In genomic region chr7:127234777-127235176, GRCm38 (mm10) we compare ENCODE assay signal across 11 mouse cellular contexts. TPM values are rescaled to one million over a fixed set of nuclear protein-coding genes. Genes with fewer than 3 reads are reported as not detected.
DNase-seq lines count a peak whose midpoint lies in the region; ATAC-seq and TF ChIP-seq lines count a peak whose summit lies in the region.
"Had no signal": no experiment of that assay in that cellular context is flagged by ENCODE, and none has a peak within 500 bp of the region (broad histone marks: within the 10 kb centered on the region; RNA-seq: fewer than 3 reads in every experiment).

No protein-coding gene starts in this region.

- no peaks in the 10 kb centered on the region for H3K27me3 ChIP-seq in intestine, embryonic 14.5 days (replicated peaks; ENCODE audit: control insufficient read depth, insufficient read depth, low read length)
- no peaks in the 10 kb centered on the region for H3K27me3 ChIP-seq in intestine, embryonic 15.5 days (replicated peaks)
- H3K27me3 ChIP-seq in E14TG2a.4 (ENCODE audit: insufficient read depth, low read length) = no peaks in the 10 kb centered on the region
- H3K27me3 ChIP-seq in embryonic facial prominence, embryonic 10.5 days (replicated peaks; ENCODE audit: low read depth, poor library complexity, severe bottlenecking) = no peaks in the 10 kb centered on the region
- no peaks in the 10 kb centered on the region for H3K27me3 ChIP-seq in hindbrain, embryonic 15.5 days

- no peaks in the 10 kb centered on the region for H3K9me3 ChIP-seq in intestine, embryonic 14.5 days (ENCODE audit: control insufficient read depth, low read length)
- no peaks in the 10 kb centered on the region for H3K9me3 ChIP-seq in intestine, embryonic 15.5 days
- peaks cover 61% of the 10 kb centered on the region for H3K9me3 ChIP-seq in E14TG2a.4 (ENCODE audit: low read length)
- peaks cover 27% of the 10 kb centered on the region for H3K9me3 ChIP-seq in embryonic facial prominence, embryonic 10.5 days
- no peaks in the 10 kb centered on the region for H3K9me3 ChIP-seq in hindbrain, embryonic 15.5 days

- peak overlapping the region; percentile 85 for H3K4me2 ChIP-seq in intestine, embryonic 14.5 days (ENCODE audit: low read length)
- H3K4me2 ChIP-seq in intestine, embryonic 15.5 days (replicated peaks) = no peak overlapping the region; the same call in 1 of the 2 replicates
- H3K4me2 ChIP-seq in hindbrain, embryonic 15.5 days = peak overlapping the region; percentile 81

- ATAC-seq in intestine, embryonic 14.5 days (replicated peaks; ENCODE audit: low FRiP score, low TSS enrichment, low read depth) = no peak
- ATAC-seq in intestine, embryonic 15.5 days = no peak
- ATAC-seq in hindbrain, embryonic 15.5 days (ENCODE audit: low FRiP score, low read depth) = no peak

- no peak for DNase-seq in intestine, embryonic 14.5 days (ENCODE audit: low spot score)
- DNase-seq in embryonic facial prominence, embryonic 10.5 days (ENCODE audit: low spot score) = no peak
- DNase-seq in layer of hippocampus, adult 8-10 months (ENCODE audit: low spot score in 2 of 2) = no peak
- no peak for DNase-seq in MN1 (ENCODE audit: low spot score)
- DNase-seq in right cerebral cortex, adult 2 months (ENCODE audit: low spot score in 2 of 2) = no peak
- DNase-seq: cerebellum, adult 9-10 months; gastrocnemius, postnatal 14 days; lung, postnatal 14 days had no signal

- peaks cover 18% of the 10 kb centered on the region for H3K4me1 ChIP-seq in intestine, embryonic 14.5 days (replicated peaks; ENCODE audit: control insufficient read depth, insufficient read depth, low read length)
- H3K4me1 ChIP-seq in intestine, embryonic 15.5 days (replicated peaks) = peaks cover 18% of the 10 kb centered on the region
- H3K4me1 ChIP-seq in E14TG2a.4 (replicated peaks; ENCODE audit: low read depth, low read length) = peaks cover 45% of the 10 kb centered on the region
- peaks cover 38% of the 10 kb centered on the region for H3K4me1 ChIP-seq in embryonic facial prominence, embryonic 10.5 days
- peaks cover 39% of the 10 kb centered on the region for H3K4me1 ChIP-seq in hindbrain, embryonic 15.5 days (replicated peaks)

- peaks cover 53% of the 10 kb centered on the region for H3K36me3 ChIP-seq in intestine, embryonic 14.5 days (ENCODE audit: control insufficient read depth, insufficient read depth, low read length)
- H3K36me3 ChIP-seq in intestine, embryonic 15.5 days = peaks cover 23% of the 10 kb centered on the region
- H3K36me3 ChIP-seq in E14TG2a.4 (ENCODE audit: insufficient read depth, low read length) = peaks cover 71% of the 10 kb centered on the region
- H3K36me3 ChIP-seq in embryonic facial prominence, embryonic 10.5 days (replicated peaks) = peaks cover 74% of the 10 kb centered on the region
- H3K36me3 ChIP-seq in hindbrain, embryonic 15.5 days = peaks cover 40% of the 10 kb centered on the region

- no peak overlapping the region for H3K9ac ChIP-seq in intestine, embryonic 14.5 days (ENCODE audit: low read length)
- no peak overlapping the region for H3K9ac ChIP-seq in intestine, embryonic 15.5 days
- H3K9ac ChIP-seq in hindbrain, embryonic 15.5 days = no peak overlapping the region

- no peak overlapping the region for H3K27ac ChIP-seq in intestine, embryonic 14.5 days (ENCODE audit: low read depth)
- no peak overlapping the region for H3K27ac ChIP-seq in intestine, embryonic 15.5 days
- H3K27ac ChIP-seq in embryonic facial prominence, embryonic 10.5 days (replicated peaks) = no peak overlapping the region; the same call in 1 of the 2 replicates
- no peak overlapping the region for H3K27ac ChIP-seq in hindbrain, embryonic 15.5 days (replicated peaks)

- no peak overlapping the region for H3K4me3 ChIP-seq in intestine, embryonic 14.5 days (ENCODE audit: low read depth, low read length)
- H3K4me3 ChIP-seq in intestine, embryonic 15.5 days (replicated peaks) = no peak overlapping the region
- H3K4me3 ChIP-seq in E14TG2a.4 (replicated peaks; ENCODE audit: low read length) = peak overlapping the region; percentile 95
- peak overlapping the region; percentile 98 for H3K4me3 ChIP-seq in embryonic facial prominence, embryonic 10.5 days
- no peak overlapping the region for H3K4me3 ChIP-seq in hindbrain, embryonic 15.5 days

- 97% methylated on average over 2 of the region's 2 CpGs for WGBS in intestine, embryonic 14.5 days
- WGBS in intestine, embryonic 15.5 days = 90% methylated on average over 2 of the region's 2 CpGs
- WGBS in embryonic facial prominence, embryonic 10.5 days = 94% methylated on average over 2 of the region's 2 CpGs
- WGBS in hindbrain, embryonic 15.5 days = 92% methylated on average over 2 of the region's 2 CpGs

- no peak for TF ChIP-seq CTCF in E14TG2a.4 (conservative IDR thresholded peaks at IDR 0.05; ENCODE audit: low read length)

RNA-seq across cellular contexts. Expression of gene Sept1, which starts 1.8 kb away (rescaled TPM):
- 12.9 and 14.4 TPM in 2 replicates for polyA plus RNA-seq in intestine, embryonic 14.5 days (2014; fragmentation: Nextera tagmentation; extraction: Ambion mirVana)
- polyA plus RNA-seq in intestine, embryonic 15.5 days (2015; fragmentation: Nextera tagmentation; extraction: Ambion mirVana) = 13.8 and 16.0 TPM in 2 replicates
- polyA plus RNA-seq in embryonic facial prominence, embryonic 10.5 days (2016; fragmentation: Nextera tagmentation; extraction: Ambion mirVana) = 27.3 and 30.0 TPM in 2 replicates
- polyA plus RNA-seq in hindbrain, embryonic 15.5 days (2015; fragmentation: Nextera tagmentation; extraction: Ambion mirVana) = 18.4 and 19.3 TPM in 2 replicates
- total RNA-seq in layer of hippocampus, adult 8-10 months (2022) = 1 to 10 TPM; 2.4 to 7.9 (median 7.0) TPM

RNA-seq across cellular contexts. Expression of gene Zfp553, which starts 1.9 kb away (rescaled TPM):
- 16.8 and 18.5 TPM in 2 replicates for polyA plus RNA-seq in intestine, embryonic 14.5 days (2014; fragmentation: Nextera tagmentation; extraction: Ambion mirVana)
- 24.7 and 27.5 TPM in 2 replicates for polyA plus RNA-seq in intestine, embryonic 15.5 days (2015; fragmentation: Nextera tagmentation; extraction: Ambion mirVana)
- 73.5 and 75.8 TPM in 2 replicates for polyA plus RNA-seq in embryonic facial prominence, embryonic 10.5 days (2016; fragmentation: Nextera tagmentation; extraction: Ambion mirVana)
- polyA plus RNA-seq in hindbrain, embryonic 15.5 days (2015; fragmentation: Nextera tagmentation; extraction: Ambion mirVana) = 51.9 and 56.2 TPM in 2 replicates
- 10 to 100 TPM; 20.6 to 21.4 (median 20.9) TPM for total RNA-seq in layer of hippocampus, adult 8-10 months (2022)

RNA-seq across cellular contexts. Expression of gene Zfp771, which starts 9.3 kb away (rescaled TPM):
- polyA plus RNA-seq in intestine, embryonic 14.5 days (2014; fragmentation: Nextera tagmentation; extraction: Ambion mirVana) = 47.6 and 52.2 TPM in 2 replicates
- 41.0 and 44.5 TPM in 2 replicates for polyA plus RNA-seq in intestine, embryonic 15.5 days (2015; fragmentation: Nextera tagmentation; extraction: Ambion mirVana)
- 65.1 and 69.1 TPM in 2 replicates for polyA plus RNA-seq in embryonic facial prominence, embryonic 10.5 days (2016; fragmentation: Nextera tagmentation; extraction: Ambion mirVana)
- 72.0 and 80.9 TPM in 2 replicates for polyA plus RNA-seq in hindbrain, embryonic 15.5 days (2015; fragmentation: Nextera tagmentation; extraction: Ambion mirVana)
- total RNA-seq in layer of hippocampus, adult 8-10 months (2022) = 10 to 100 TPM; 51.6 to 62.9 (median 58.3) TPM

RNA-seq across cellular contexts. Expression of gene Dctpp1, which starts 25.7 kb away (rescaled TPM):
- 280 and 305 TPM in 2 replicates for polyA plus RNA-seq in intestine, embryonic 14.5 days (2014; fragmentation: Nextera tagmentation; extraction: Ambion mirVana)
- polyA plus RNA-seq in intestine, embryonic 15.5 days (2015; fragmentation: Nextera tagmentation; extraction: Ambion mirVana) = 216 and 219 TPM in 2 replicates
- 363 and 380 TPM in 2 replicates for polyA plus RNA-seq in embryonic facial prominence, embryonic 10.5 days (2016; fragmentation: Nextera tagmentation; extraction: Ambion mirVana)
- polyA plus RNA-seq in hindbrain, embryonic 15.5 days (2015; fragmentation: Nextera tagmentation; extraction: Ambion mirVana) = 122 TPM in 2 replicates
- 10 to 100 TPM; 16.8 to 21.7 (median 19.5) TPM for total RNA-seq in layer of hippocampus, adult 8-10 months (2022)

RNA-seq across cellular contexts. Expression of gene Mylpf, which starts 26.1 kb away (rescaled TPM):
- polyA plus RNA-seq in intestine, embryonic 14.5 days (2014; fragmentation: Nextera tagmentation; extraction: Ambion mirVana) = 10.8 and 12.9 TPM in 2 replicates
- 15.4 and 21.1 TPM in 2 replicates for polyA plus RNA-seq in intestine, embryonic 15.5 days (2015; fragmentation: Nextera tagmentation; extraction: Ambion mirVana)
- polyA plus RNA-seq in embryonic facial prominence, embryonic 10.5 days (2016; fragmentation: Nextera tagmentation; extraction: Ambion mirVana) = 9.3 and 10.7 TPM in 2 replicates
- polyA plus RNA-seq in hindbrain, embryonic 15.5 days (2015; fragmentation: Nextera tagmentation; extraction: Ambion mirVana) = 4.9 and 5.0 TPM in 2 replicates
- 1 to 10 TPM; 2.8 to 5.1 (median 3.6) TPM for total RNA-seq in layer of hippocampus, adult 8-10 months (2022)

Comparison
In these comparisons a context has a peak if more than half of its experiments do, and no peak if none do; other contexts are left out.
1. H3K4me3 ChIP-seq: peak in E14TG2a.4 (single experiment) and embryonic facial prominence, embryonic 10.5 days (single experiment); none in intestine, embryonic 14.5 days (single experiment), intestine, embryonic 15.5 days (single experiment) and hindbrain, embryonic 15.5 days (single experiment).